Mouse (Mus musculus) common myeloid progenitor, adult 5-6 weeks (primary cell): ENCODE measurements around the gene Kcng4. TPM values are rescaled to one million over a fixed set of nuclear protein-coding genes. Genes with fewer than 3 reads are reported as not detected.

Source experiments
- total RNA-seq: library from RNA; stranded (forward); fragments of 200-1000, 187-1606 nt; gene quantifications from 2 replicates; pipeline ENCODE4 v1.2.3, GENCODE M21; 2017

Gene Kcng4
- total RNA-seq, 1 experiment from 2014 or later: not detected

Other genes with a start within 250 kb of the Kcng4 start
- gene Mlycd, start 240.8 kb downstream of the Kcng4 start, total RNA-seq: 8.1 and 12.0 TPM in 2 replicates
- gene Osgin1, start 201.6 kb downstream of the Kcng4 start, total RNA-seq: not detected in 2 replicates
- gene Necab2, start 189.0 kb downstream of the Kcng4 start, total RNA-seq: not detected in 2 replicates
- gene Slc38a8, start 134.0 kb downstream of the Kcng4 start, total RNA-seq: not detected in 2 replicates
- gene Mbtps1, start 76.9 kb downstream of the Kcng4 start, total RNA-seq: 43.7 and 50.4 TPM in 2 replicates
- gene Hsdl1, start 60.5 kb downstream of the Kcng4 start, total RNA-seq: 26.2 and 31.1 TPM in 2 replicates
- not detected in 2 replicates for gene Dnaaf1, start 60.4 kb downstream of the Kcng4 start, total RNA-seq
- gene Taf1c, start 30.5 kb downstream of the Kcng4 start, total RNA-seq: 3.6 and 7.8 TPM in 2 replicates
- gene Adad2, start 22.9 kb downstream of the Kcng4 start, total RNA-seq: not detected in 2 replicates
- not detected in 2 replicates for gene Wfdc1, start 30.7 kb upstream of the Kcng4 start, total RNA-seq
- not detected in 2 replicates for gene Atp2c2, start 64.3 kb upstream of the Kcng4 start, total RNA-seq
- 3.6 and 12.1 TPM in 2 replicates for gene Tldc1, start 142.7 kb upstream of the Kcng4 start, total RNA-seq
- 79.3 and 132 TPM in 2 replicates for gene Cotl1, start 204.9 kb upstream of the Kcng4 start, total RNA-seq
- 5.7 and 7.4 TPM in 2 replicates for gene Klhl36, start 226.6 kb upstream of the Kcng4 start, total RNA-seq